Mouse (Mus musculus) myocyte (in vitro differentiated cells): ENCODE results near the gene Nav3. TPM values are rescaled to one million over a fixed set of nuclear protein-coding genes. Genes with fewer than 3 reads are reported as not detected.

ENCODE experiments used
- H3K27me3 ChIP-seq: one replicate; pipeline ENCODE4 v1.6.1; 2011; ENCODE audit not compliant: control insufficient read depth, insufficient read depth, insufficient read length
- H3K36me3 ChIP-seq: one replicate; pipeline ENCODE4 v1.6.1; 2011; ENCODE audit not compliant: control insufficient read depth, insufficient read depth
- H3K4me2 ChIP-seq: one replicate; pipeline ENCODE4 v1.6.1; 2011; ENCODE audit warnings: low read depth, control low read depth
- H3K4me3 ChIP-seq: one replicate; pipeline ENCODE4 v1.5.1; 2011; ENCODE audit warnings: mild to moderate bottlenecking, control low read depth, moderate library complexity
- H3K79me2 ChIP-seq: one replicate; pipeline ENCODE4 v1.6.1; 2011; ENCODE audit not compliant: control insufficient read depth, insufficient read depth
- H3ac ChIP-seq: one replicate; pipeline ENCODE4 v1.6.1; 2011; ENCODE audit not compliant: control insufficient read depth, insufficient read length
- CEBPB ChIP-seq: IDR thresholded peaks from 2 replicates; pipeline ENCODE4 v1.6.1; 2011; ENCODE audit warnings: mild to moderate bottlenecking, moderate library complexity; ENCODE audit not compliant: poor library complexity, insufficient read depth, severe bottlenecking
- E2F4 ChIP-seq: IDR thresholded peaks from one replicate; pipeline ENCODE4 v1.6.1; 2011; ENCODE audit warnings: mild to moderate bottlenecking, control low read depth, moderate library complexity; ENCODE audit not compliant: insufficient read depth
- MAX ChIP-seq: IDR thresholded peaks from one replicate; pipeline ENCODE4 v1.6.1; 2011; ENCODE audit warnings: low read depth, mild to moderate bottlenecking, control low read depth
- MYOD1 ChIP-seq, 3 experiments: IDR thresholded peaks; one replicate each; pipeline ENCODE4 v1.6.1; 2011; ENCODE audit warnings: control low read depth in 2 of 3, low read depth in 2 of 3, mild to moderate bottlenecking in 2 of 3, moderate library complexity in 1 of 3; ENCODE audit not compliant: insufficient read length in 2 of 3, control insufficient read depth in 1 of 3
- MYOG ChIP-seq, 3 experiments: IDR thresholded peaks; one replicate each; pipeline ENCODE4 v1.6.1; 2011; ENCODE audit warnings: control low read depth in 2 of 3, low read depth in 2 of 3, mild to moderate bottlenecking in 2 of 3; ENCODE audit not compliant: insufficient read length in 2 of 3, control insufficient read depth in 1 of 3, insufficient read depth in 1 of 3
- POLR2A ChIP-seq: IDR thresholded peaks from one replicate; pipeline ENCODE4 v1.6.1; 2011; ENCODE audit warnings: low read depth, mild to moderate bottlenecking, control low read depth, moderate library complexity; ENCODE audit not compliant: insufficient read length
- POLR2AphosphoS2 ChIP-seq: IDR thresholded peaks from one replicate; pipeline ENCODE4 v1.6.1; 2011; ENCODE audit warnings: low read depth, control low read depth; ENCODE audit not compliant: insufficient read length
- REST ChIP-seq: IDR thresholded peaks from one replicate; pipeline ENCODE4 v1.6.1; 2011; ENCODE audit warnings: mild to moderate bottlenecking, control low read depth, moderate library complexity; ENCODE audit not compliant: insufficient read depth, insufficient read length
- SRF ChIP-seq: IDR thresholded peaks from one replicate; pipeline ENCODE4 v1.6.1; 2011; ENCODE audit warnings: low read depth; ENCODE audit not compliant: control insufficient read depth, insufficient read length
- TCF12 ChIP-seq: IDR thresholded peaks from one replicate; pipeline ENCODE4 v1.6.1; 2011; ENCODE audit warnings: mild to moderate bottlenecking, control low read depth; ENCODE audit not compliant: poor library complexity, insufficient read depth, severe bottlenecking
- TCF3 ChIP-seq: IDR thresholded peaks from one replicate; pipeline ENCODE4 v1.6.1; 2011; ENCODE audit warnings: low read depth, control low read depth; ENCODE audit not compliant: insufficient read length
- USF1 ChIP-seq: IDR thresholded peaks from one replicate; pipeline ENCODE4 v1.6.1; 2011; ENCODE audit warnings: low read depth, mild to moderate bottlenecking, control low read depth, moderate library complexity
- polyA plus RNA-seq: library from polyadenylated mRNA; unstranded; fragments of >200 nt; fragmentation: generic; extraction: Trizol; gene quantifications from one replicate; pipeline ENCODE4 v1.2.1, GENCODE M21; 2012; ENCODE audit warnings: missing spikeins

Nav3 gene
- polyA plus RNA-seq, 1 experiment, result 2.9 TPM

- Histone ChIP-seq H3K27me3 (no peaks in the 10 kb centered on the region), H3ac (no peak overlapping the region), H3K4me2 (no peak overlapping the region), H3K4me3 (no peak overlapping the region), H3K36me3 (no peaks in the 10 kb centered on the region), H3K79me2 (no peaks in the 10 kb centered on the region)
- no peak for TF ChIP-seq TCF12
- TF ChIP-seq USF1, result no peak
- no peak for TF ChIP-seq E2F4
- no peak for TF ChIP-seq MYOG (IDR thresholded peaks at IDR 0.05; ENCODE audit: control insufficient read depth in 1 of 3, insufficient read depth in 1 of 3, insufficient read length in 2 of 3, low read depth in 2 of 3)
- TF ChIP-seq MAX, result no peak
- no peak for TF ChIP-seq MYOD1 (IDR thresholded peaks at IDR 0.05; ENCODE audit: control insufficient read depth in 1 of 3, insufficient read length in 2 of 3, low read depth in 2 of 3)
- no peak for TF ChIP-seq SRF
- no peak for TF ChIP-seq REST
- no peak for TF ChIP-seq POLR2A
- TF ChIP-seq POLR2AphosphoS2, result no peak
- no peak for TF ChIP-seq TCF3
- no peak for TF ChIP-seq CEBPB
Measured at GRCm38 (mm10) chr10:109888355-109889170, 567.4 kb downstream of the Nav3 start.

GRCm38 (mm10) chr10:109887160-109887559, 568.8 kb downstream of the Nav3 start:
- H3K36me3 ChIP-seq, result no peaks in the 10 kb centered on the region
- no peak overlapping the region for H3K4me3 ChIP-seq
- H3K4me2 ChIP-seq, result no peak overlapping the region
- H3K27me3 ChIP-seq, result no peaks in the 10 kb centered on the region
- no peaks in the 10 kb centered on the region for H3K79me2 ChIP-seq
- TF ChIP-seq POLR2A (no peak), E2F4 (no peak), TCF12 (no peak), USF1 (no peak), MAX (no peak), SRF (no peak)
- no peak overlapping the region for H3ac ChIP-seq

GRCm38 (mm10) chr10:109876107-109876506, 579.9 kb downstream of the Nav3 start:
- H3K79me2 ChIP-seq, result no peaks in the 10 kb centered on the region
- no peak overlapping the region for H3K4me3 ChIP-seq
- H3ac ChIP-seq, result no peak overlapping the region
- H3K27me3 ChIP-seq, result no peaks in the 10 kb centered on the region
- TF ChIP-seq USF1 (no peak), SRF (no peak), MAX (no peak), TCF12 (no peak), E2F4 (no peak), POLR2A (no peak), MYOD1 (IDR thresholded peaks at IDR 0.05; ENCODE audit: control insufficient read depth in 1 of 3, insufficient read length in 2 of 3, low read depth in 2 of 3) (no peak), TCF3 (no peak), MYOG (IDR thresholded peaks at IDR 0.05; ENCODE audit: control insufficient read depth in 1 of 3, insufficient read depth in 1 of 3, insufficient read length in 2 of 3, low read depth in 2 of 3) (no peak), CEBPB (no peak)
- no peak overlapping the region for H3K4me2 ChIP-seq
- H3K36me3 ChIP-seq, result peaks cover 13% of the 10 kb centered on the region

- Histone ChIP-seq H3K36me3 (peaks cover 13% of the 10 kb centered on the region), H3K4me2 (no peak overlapping the region), H3K27me3 (no peaks in the 10 kb centered on the region), H3K4me3 (no peak overlapping the region), H3ac (no peak overlapping the region), H3K79me2 (no peaks in the 10 kb centered on the region)
- TF ChIP-seq TCF3 (no peak), POLR2A (no peak), MAX (no peak), SRF (no peak), USF1 (no peak), REST (no peak), E2F4 (no peak), MYOG (IDR thresholded peaks at IDR 0.05; ENCODE audit: control insufficient read depth in 1 of 3, insufficient read depth in 1 of 3, insufficient read length in 2 of 3, low read depth in 2 of 3) (no peak), MYOD1 (IDR thresholded peaks at IDR 0.05; ENCODE audit: control insufficient read depth in 1 of 3, insufficient read length in 2 of 3, low read depth in 2 of 3) (no peak), TCF12 (no peak), POLR2AphosphoS2 (no peak), CEBPB (no peak)
Measured at GRCm38 (mm10) chr10:109875312-109875830, 580.6 kb downstream of the Nav3 start.
